Mouse (Mus musculus) left cerebral cortex, postnatal 10 days (tissue): ENCODE measurements around the gene Usp20. TPM values are rescaled to one million over a fixed set of nuclear protein-coding genes. Genes with fewer than 3 reads are reported as not detected.
A peak's percentile ranks its signal among the peaks of the same experiment; 100 is the strongest.

Source experiments
- DNase-seq, 2 experiments: peaks; one replicate each; pipeline ENCODE4 v3.0.0; 2021 to 2022; ENCODE audit warnings: low spot score in 2 of 2, mixed read lengths in 1 of 2; ENCODE audit errors: extremely low spot score in 1 of 2
- intact Hi-C: fragments of 180-260 bp; cut with DNase I; formaldehyde crosslinking; loops from one replicate; pipeline ENCODE4 v1.15.1; 2025
- total RNA-seq, 2 experiments: library from RNA; stranded (reverse); gene quantifications; 2 replicates each; pipeline ENCODE4 v1.2.3; 2021

Usp20 gene
- total RNA-seq, 2 experiments from 2014 or later, result 57.6 to 65.9 TPM

- intact Hi-C loops, result no loop called here
- peak; percentile 89 to 95 for DNase-seq
Measured at GRCm38 (mm10) chr2:30967352-30968327, 14.4 kb upstream of the Usp20 start, which contains the start of gene Tor1a. Gene Tor1a, minus strand, starts transcription at chr2:30967933.

- peak in 1 of 2 experiments; percentile 53 for DNase-seq
- intact Hi-C loops, result no loop called here
Measured at GRCm38 (mm10) chr2:30983024-30983423, 945 bp downstream of the Usp20 start.

- intact Hi-C loops, result no loop called here
- DNase-seq, result peak in 1 of 2 experiments; percentile 62
Measured at GRCm38 (mm10) chr2:30985111-30986020, 3.3 kb downstream of the Usp20 start.

- no peak for DNase-seq
- intact Hi-C loops, result no loop called here
Measured at GRCm38 (mm10) chr2:30990221-30990620, 8.1 kb downstream of the Usp20 start.

DNA sequence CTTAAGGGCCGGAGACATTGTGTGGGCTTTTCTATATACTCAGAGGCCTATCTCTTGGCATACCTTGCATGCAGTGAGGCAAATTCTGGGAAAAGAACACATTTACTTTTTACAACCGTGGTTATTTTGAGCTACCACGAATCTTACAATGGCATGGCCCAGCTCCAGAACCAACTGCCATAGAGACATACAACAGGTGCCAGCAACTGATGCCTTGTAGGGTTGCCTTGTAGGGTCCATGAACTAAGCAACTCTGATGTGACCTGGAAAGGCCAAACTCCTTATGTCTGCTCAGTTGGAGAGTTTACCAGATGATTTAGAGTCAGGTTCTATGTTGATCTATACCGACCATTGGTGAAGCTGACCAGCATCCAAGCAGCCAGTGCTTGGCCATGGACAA lies 12.8 kb downstream of the Usp20 start:
- no peak for DNase-seq
- intact Hi-C loops, result no loop called here

- no peak for DNase-seq
- intact Hi-C loops, result no loop called here
Measured at GRCm38 (mm10) chr2:30995432-30995996, 13.4 kb downstream of the Usp20 start.

GRCm38 (mm10) chr2:30998443-30999260 lies 16.6 kb downstream of the Usp20 start:
- intact Hi-C loops, result no loop called here
- no peak for DNase-seq

DNA sequence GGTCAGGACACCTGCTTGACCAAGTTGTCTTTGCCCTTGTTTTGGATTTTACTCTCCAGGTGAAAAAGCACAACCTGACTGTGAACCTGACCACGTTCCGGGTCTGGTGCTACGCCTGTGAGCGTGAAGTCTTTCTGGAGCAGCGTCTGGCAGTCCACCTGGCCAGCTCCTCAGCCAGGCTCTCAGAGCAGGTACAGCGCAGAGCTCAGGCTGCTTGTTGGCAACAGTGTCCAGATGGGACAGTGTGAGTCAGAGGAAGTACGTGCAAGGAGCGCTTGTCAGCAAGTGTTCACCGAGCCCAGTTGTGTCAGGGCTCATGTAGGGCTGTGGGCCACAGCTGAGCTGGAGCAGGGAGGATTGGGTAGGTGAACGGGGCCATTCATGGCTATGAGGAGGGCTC lies 20.8 kb downstream of the Usp20 start:
- intact Hi-C loops, result no loop called here
- no peak for DNase-seq

DNA sequence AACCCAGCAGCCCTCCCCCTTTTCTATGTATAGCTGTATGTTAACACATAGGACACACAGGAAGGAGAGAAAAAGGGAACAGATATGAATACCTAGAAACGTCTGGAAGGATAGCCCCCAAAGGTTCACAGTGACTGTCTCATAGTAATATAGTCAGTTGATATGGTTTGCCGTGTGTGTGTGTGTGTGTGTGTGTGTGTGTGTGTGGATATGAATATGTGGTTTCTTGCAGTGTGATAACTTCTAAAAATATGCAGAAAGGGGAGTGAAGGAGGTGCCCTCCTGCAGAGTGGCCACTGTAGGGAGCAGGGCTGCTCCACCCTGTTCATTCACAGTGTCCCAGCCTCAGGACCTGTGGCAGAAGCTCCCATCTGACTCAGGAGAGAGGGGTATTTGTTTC lies 23.4 kb downstream of the Usp20 start:
- no peak for DNase-seq
- intact Hi-C loops, result no loop called here

GRCm38 (mm10) chr2:31006434-31006833 lies 24.4 kb downstream of the Usp20 start:
- intact Hi-C loops, result no loop called here
- DNase-seq, result no peak

GRCm38 (mm10) chr2:31007208-31007607 lies 25.1 kb downstream of the Usp20 start:
- intact Hi-C loops, result no loop called here
- no peak for DNase-seq

- intact Hi-C loops, result no loop called here
- no peak for DNase-seq
Measured at GRCm38 (mm10) chr2:31013371-31014120, 31.5 kb downstream of the Usp20 start.

DNA sequence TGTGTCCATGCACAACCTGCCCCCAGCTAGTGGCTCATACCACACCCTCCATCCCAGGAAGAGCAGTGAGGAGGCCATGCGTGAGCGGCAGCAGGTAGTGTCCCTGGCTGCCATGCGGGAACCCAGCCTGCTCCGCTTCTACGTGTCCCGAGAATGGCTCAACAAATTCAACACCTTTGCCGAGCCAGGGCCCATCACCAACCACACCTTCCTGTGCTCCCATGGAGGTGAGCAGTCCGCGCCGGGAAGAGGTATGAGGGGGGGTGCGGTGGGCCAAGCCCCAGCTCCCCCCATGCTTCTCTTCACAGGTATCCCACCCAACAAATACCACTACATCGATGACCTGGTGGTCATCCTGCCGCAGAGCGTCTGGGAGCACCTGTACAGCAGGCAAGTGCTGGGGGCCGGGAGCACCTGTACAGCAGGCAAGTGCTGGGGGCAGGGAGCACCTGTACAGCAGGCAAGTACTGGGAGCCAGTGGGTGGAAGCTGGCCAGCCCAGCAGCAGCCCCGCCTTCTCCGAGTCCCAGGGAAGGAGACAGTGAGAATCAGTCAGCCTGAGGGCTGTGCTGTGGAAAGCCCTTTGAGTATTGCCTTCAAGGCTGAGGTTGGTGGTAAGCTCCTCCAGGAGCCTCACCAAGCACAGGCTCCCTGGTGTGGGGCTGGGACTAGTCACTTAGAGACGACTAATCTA lies 35.7 kb downstream of the Usp20 start:
- intact Hi-C loops, result no loop called here
- DNase-seq, result no peak

DNA sequence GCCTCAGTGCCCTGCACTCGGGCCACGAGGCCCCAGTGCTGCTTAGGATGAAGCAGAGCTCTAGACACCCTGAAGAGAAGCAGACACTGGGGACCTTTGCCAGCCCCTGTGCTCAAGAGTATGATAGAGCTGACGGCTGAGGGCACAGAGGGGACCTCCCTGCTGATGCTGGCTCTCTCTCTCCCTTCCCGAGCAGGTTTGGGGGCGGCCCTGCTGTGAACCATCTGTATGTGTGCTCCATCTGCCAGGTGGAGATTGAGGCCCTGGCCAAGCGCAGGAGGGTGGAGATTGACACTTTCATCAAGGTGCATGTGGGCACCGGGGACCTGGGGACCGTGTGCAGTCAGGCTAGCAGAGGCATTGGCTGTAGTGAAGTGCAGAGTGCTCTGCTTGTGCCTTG lies 36.4 kb downstream of the Usp20 start:
- intact Hi-C loops, result no loop called here
- no peak for DNase-seq

GRCm38 (mm10) chr2:31019011-31019410 lies 36.9 kb downstream of the Usp20 start:
- DNase-seq, result no peak
- intact Hi-C loops, result no loop called here

GRCm38 (mm10) chr2:31020202-31020601 lies 38.1 kb downstream of the Usp20 start:
- no peak for DNase-seq
- intact Hi-C loops, result loop anchor here (10.0 kb wide), 1 partner anchor 125 kb away; the partner anchor contains the start of gene Fnbp1

- intact Hi-C loops, result loop anchor here (10.0 kb wide), 1 partner anchor 121 kb away; the partner anchor contains the start of gene Fnbp1
- DNase-seq, result no peak
Measured at GRCm38 (mm10) chr2:31023940-31024339, 41.9 kb downstream of the Usp20 start.
